Mouse (Mus musculus) C2C12 (cell line): ENCODE measurements around the gene Fam83c. TPM values are rescaled to one million over a fixed set of nuclear protein-coding genes. Genes with fewer than 3 reads are reported as not detected.

ENCODE experiments used
- H3K27me3 ChIP-seq: one replicate; pipeline ENCODE4 v1.6.1; 2011; ENCODE audit not compliant: control insufficient read depth, insufficient read depth, insufficient read length
- H3K36me3 ChIP-seq: one replicate; pipeline ENCODE4 v1.6.1; 2011; ENCODE audit not compliant: control insufficient read depth, insufficient read depth
- H3K4me3 ChIP-seq: one replicate; pipeline ENCODE4 v1.5.1; 2011; ENCODE audit warnings: mild to moderate bottlenecking, control low read depth; ENCODE audit not compliant: poor library complexity, insufficient read depth, severe bottlenecking
- H3K79me2 ChIP-seq: one replicate; pipeline ENCODE4 v1.6.1; 2011; ENCODE audit not compliant: control insufficient read depth, insufficient read depth
- H3K79me3 ChIP-seq: one replicate; pipeline ENCODE4 v1.6.1; 2011; ENCODE audit warnings: low read depth, control low read depth
- H3ac ChIP-seq: one replicate; pipeline ENCODE3; 2011; ENCODE audit warnings: low read depth; ENCODE audit not compliant: control insufficient read depth, insufficient read length
- CEBPB ChIP-seq: IDR thresholded peaks from one replicate; pipeline ENCODE4 v1.6.1; 2011; ENCODE audit warnings: low read depth, mild to moderate bottlenecking, control low read depth, moderate library complexity
- CTCF ChIP-seq: IDR thresholded peaks from one replicate; pipeline ENCODE4 v1.5.1; 2011; ENCODE audit not compliant: control insufficient read depth, insufficient read depth, insufficient read length
- FOSL1 ChIP-seq: IDR thresholded peaks from one replicate; pipeline ENCODE4 v1.8.0; 2011; ENCODE audit warnings: mild to moderate bottlenecking, low read length; ENCODE audit not compliant: poor library complexity, insufficient read depth, severe bottlenecking
- MAX ChIP-seq: IDR thresholded peaks from one replicate; pipeline ENCODE4 v1.6.1; 2011; ENCODE audit warnings: mild to moderate bottlenecking, control low read depth
- MYOD1 ChIP-seq: IDR thresholded peaks from one replicate; pipeline ENCODE4 v1.6.1; 2011; ENCODE audit warnings: low read depth; ENCODE audit not compliant: control insufficient read depth, insufficient read length
- MYOG ChIP-seq: IDR thresholded peaks from one replicate; pipeline ENCODE4 v1.6.1; 2011; ENCODE audit not compliant: control insufficient read depth, insufficient read length; ENCODE audit errors: extremely low read depth
- USF1 ChIP-seq: IDR thresholded peaks from one replicate; pipeline ENCODE4 v1.6.1; 2011; ENCODE audit warnings: low read depth, mild to moderate bottlenecking, control low read depth, moderate library complexity
- polyA plus RNA-seq: library from polyadenylated mRNA; unstranded; fragments of >200 nt; fragmentation: generic; extraction: Trizol; gene quantifications from one replicate; pipeline ENCODE4 v1.2.1, GENCODE M21; 2012; ENCODE audit warnings: missing spikeins

Fam83c gene
- polyA plus RNA-seq, 1 experiment, result 0.02 TPM

DNA sequence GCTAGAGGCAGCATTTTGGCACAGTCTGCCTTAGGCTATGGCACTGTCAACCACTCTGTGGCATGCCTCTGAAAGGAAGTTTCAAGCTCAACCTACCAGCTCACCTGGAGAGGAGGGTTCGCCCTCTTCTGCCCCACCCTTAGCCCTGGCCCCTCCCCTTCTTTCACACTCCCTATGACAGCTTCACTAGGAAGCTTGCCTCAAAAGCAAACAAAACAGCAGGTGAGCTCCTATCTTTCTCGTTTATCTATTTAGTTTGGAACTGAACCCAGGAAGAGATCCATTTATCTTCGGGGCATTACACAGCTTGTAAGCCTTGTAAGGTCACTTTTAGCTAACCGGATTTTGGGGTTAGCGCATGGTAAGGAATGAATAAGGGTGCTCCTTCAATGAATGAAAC is 35.1 kb upstream of the Fam83c start:
- no peak overlapping the region for H3K4me3 ChIP-seq
- TF ChIP-seq CEBPB (no peak), MYOG (no peak), USF1 (no peak), FOSL1 (no peak), MYOD1 (no peak), MAX (no peak), CTCF (no peak)
- H3ac ChIP-seq, result no peak overlapping the region
- no peaks in the 10 kb centered on the region for H3K79me2 ChIP-seq
- H3K36me3 ChIP-seq, result peaks cover 14% of the 10 kb centered on the region
- H3K27me3 ChIP-seq, result no peaks in the 10 kb centered on the region
- H3K79me3 ChIP-seq, result no peaks in the 10 kb centered on the region

GRCm38 (mm10) chr2:155868320-155868719 is 33.7 kb upstream of the Fam83c start:
- H3K79me3 ChIP-seq, result no peaks in the 10 kb centered on the region
- TF ChIP-seq MYOG (no peak), CEBPB (no peak), CTCF (no peak), MAX (no peak), USF1 (no peak), MYOD1 (no peak)
- no peak overlapping the region for H3ac ChIP-seq
- no peak overlapping the region for H3K4me3 ChIP-seq
- no peaks in the 10 kb centered on the region for H3K36me3 ChIP-seq
- no peaks in the 10 kb centered on the region for H3K27me3 ChIP-seq
- H3K79me2 ChIP-seq, result no peaks in the 10 kb centered on the region

DNA sequence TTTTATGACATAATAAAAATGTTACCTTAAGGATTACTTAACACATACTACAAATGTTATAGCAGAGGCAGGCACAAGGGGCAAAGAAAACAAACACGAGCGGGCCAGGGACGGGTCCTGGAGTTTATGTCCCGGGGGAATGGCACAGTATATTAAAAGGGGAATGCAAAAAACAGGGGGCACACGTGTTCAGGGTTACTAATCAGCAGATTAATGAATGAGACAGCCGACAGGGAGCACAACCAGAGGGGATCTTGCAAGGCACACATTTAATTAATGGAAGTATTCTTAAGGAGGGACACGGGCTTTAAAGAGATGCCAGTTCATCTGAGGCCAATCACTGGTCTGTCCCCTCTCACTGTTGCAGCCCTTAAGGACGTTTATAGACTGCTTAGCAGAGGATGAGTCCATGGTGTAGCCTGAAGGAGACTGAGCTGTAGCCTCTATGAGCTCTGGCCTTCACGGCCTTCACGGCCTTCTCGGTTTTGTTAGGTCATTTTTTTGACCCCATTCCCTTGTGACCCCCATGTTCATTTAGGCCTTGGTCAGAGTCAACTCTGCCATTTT is 28.7 kb upstream of the Fam83c start:
- H3ac ChIP-seq, result no peak overlapping the region
- H3K79me2 ChIP-seq, result no peaks in the 10 kb centered on the region
- H3K36me3 ChIP-seq, result peaks cover 10% of the 10 kb centered on the region
- H3K27me3 ChIP-seq, result no peaks in the 10 kb centered on the region
- H3K4me3 ChIP-seq, result no peak overlapping the region
- H3K79me3 ChIP-seq, result no peaks in the 10 kb centered on the region
- no peak for TF ChIP-seq CTCF
- TF ChIP-seq MYOG, result no peak
- no peak for TF ChIP-seq FOSL1

DNA sequence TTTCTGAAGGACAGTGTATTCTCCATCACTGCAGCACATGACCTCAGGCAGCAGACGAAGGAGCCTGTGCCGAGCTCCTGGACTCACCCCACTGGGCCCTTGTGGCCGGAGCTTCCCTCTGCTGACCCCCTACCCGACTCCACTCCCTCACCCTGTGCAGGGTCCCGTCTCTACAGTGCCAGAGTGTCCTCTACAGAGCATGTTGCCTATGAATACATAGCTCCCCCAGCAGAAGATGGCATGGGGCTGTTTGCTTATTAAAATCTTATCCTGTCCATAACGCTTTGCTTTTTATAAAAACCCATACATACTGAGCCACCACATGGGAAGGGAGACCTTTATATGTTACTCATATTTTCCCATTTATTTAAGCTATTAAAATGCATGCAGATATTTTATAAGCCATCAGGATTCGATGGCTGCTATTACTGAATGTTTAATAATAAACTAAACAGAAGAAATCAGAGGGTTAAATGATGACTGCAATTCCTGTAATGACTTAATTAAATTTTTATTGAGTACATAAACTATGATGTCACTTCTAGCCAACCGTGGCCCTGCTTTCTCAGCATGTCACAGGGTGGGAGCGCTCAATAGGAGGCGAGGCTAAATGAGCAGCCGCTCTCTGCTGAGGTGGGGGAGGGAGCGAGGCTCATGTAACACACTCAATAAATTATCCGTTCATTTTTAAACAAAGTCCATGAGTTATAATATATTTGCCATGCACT is 28.1 kb upstream of the Fam83c start:
- no peak for TF ChIP-seq USF1
- TF ChIP-seq CTCF, result no peak
- TF ChIP-seq CEBPB, result no peak
- TF ChIP-seq MYOD1, result no peak
- peaks cover 10% of the 10 kb centered on the region for H3K36me3 ChIP-seq
- no peaks in the 10 kb centered on the region for H3K79me3 ChIP-seq
- no peaks in the 10 kb centered on the region for H3K27me3 ChIP-seq
- H3ac ChIP-seq, result no peak overlapping the region
- H3K4me3 ChIP-seq, result no peak overlapping the region
- H3K79me2 ChIP-seq, result no peaks in the 10 kb centered on the region

DNA sequence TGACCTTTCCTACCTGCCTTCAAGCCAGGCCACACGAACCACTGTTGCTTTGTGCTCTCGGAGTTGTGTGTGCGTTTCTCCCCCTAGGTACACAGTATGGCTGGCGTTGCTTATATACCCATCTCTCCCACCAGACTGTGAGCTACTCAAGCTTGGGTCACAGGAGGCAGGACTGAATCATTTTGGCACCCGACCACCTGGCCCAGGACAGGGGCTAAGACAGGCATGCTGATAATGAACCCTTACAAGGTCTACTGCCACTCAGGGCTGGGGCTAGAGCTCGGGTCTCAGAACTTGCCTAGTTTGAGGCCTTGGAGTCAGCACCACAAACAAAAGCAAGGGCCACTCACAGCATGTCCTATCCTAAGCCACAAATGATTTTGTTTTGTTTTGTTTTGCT is 26.9 kb upstream of the Fam83c start:
- Histone ChIP-seq H3K27me3 (no peaks in the 10 kb centered on the region), H3K79me2 (no peaks in the 10 kb centered on the region), H3K4me3 (no peak overlapping the region), H3K79me3 (no peaks in the 10 kb centered on the region), H3ac (no peak overlapping the region), H3K36me3 (peaks cover 16% of the 10 kb centered on the region)
- TF ChIP-seq CTCF (no peak), FOSL1 (no peak), MYOG (no peak), CEBPB (no peak)

GRCm38 (mm10) chr2:155860102-155860501 is 25.4 kb upstream of the Fam83c start:
- Histone ChIP-seq H3K27me3 (no peaks in the 10 kb centered on the region), H3K79me3 (no peaks in the 10 kb centered on the region), H3K36me3 (peaks cover 24% of the 10 kb centered on the region), H3ac (no peak overlapping the region), H3K4me3 (no peak overlapping the region), H3K79me2 (no peaks in the 10 kb centered on the region)
- TF ChIP-seq MYOD1 (no peak), FOSL1 (no peak), MAX (no peak), MYOG (no peak), USF1 (no peak), CEBPB (no peak), CTCF (no peak)

DNA sequence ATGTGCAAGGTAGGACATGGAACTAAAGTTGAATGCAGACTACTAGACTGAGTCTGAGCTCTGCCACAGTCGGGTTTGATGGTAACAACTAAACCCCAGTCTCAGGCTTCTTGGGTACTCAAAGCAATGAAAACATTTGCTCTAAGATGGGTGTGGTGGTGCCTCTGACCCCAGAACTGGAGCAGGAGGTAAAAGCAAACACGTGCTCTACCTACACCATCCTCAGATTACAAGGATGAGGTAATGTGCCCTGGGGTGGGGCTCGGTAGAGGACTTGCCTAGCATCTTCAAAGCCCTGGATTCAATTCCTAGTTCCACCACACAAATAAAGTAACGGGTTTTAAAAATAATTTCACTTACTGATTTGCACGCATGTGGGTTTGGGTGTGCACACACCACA is 17.9 kb upstream of the Fam83c start:
- Histone ChIP-seq H3K36me3 (peaks cover 40% of the 10 kb centered on the region), H3ac (no peak overlapping the region), H3K27me3 (no peaks in the 10 kb centered on the region), H3K79me3 (no peaks in the 10 kb centered on the region), H3K79me2 (no peaks in the 10 kb centered on the region), H3K4me3 (no peak overlapping the region)
- TF ChIP-seq FOSL1, result no peak
